Comparison of ENCODE assay signal across 21 mouse cellular contexts in genomic region chr8:7575641-7576040, GRCm38 (mm10).
DNase-seq lines count a peak whose midpoint lies in the region; ATAC-seq lines count a peak whose summit lies in the region.
"Had no signal": no experiment of that assay in that cellular context is flagged by ENCODE, and none has a peak within 500 bp of the region (broad histone marks: within the 10 kb centered on the region; RNA-seq: fewer than 3 reads in every experiment).

No protein-coding gene starts in this region.

- H3K36me3 ChIP-seq in midbrain, embryonic 11.5 days (ENCODE audit: control insufficient read depth, insufficient read depth, low read length) = no peaks in the 10 kb centered on the region
- H3K36me3 ChIP-seq in midbrain, embryonic 15.5 days (replicated peaks) = no peaks in the 10 kb centered on the region
- H3K36me3 ChIP-seq in forebrain, embryonic 13.5 days (ENCODE audit: poor library complexity, severe bottlenecking) = no peaks in the 10 kb centered on the region
- H3K36me3 ChIP-seq: embryonic facial prominence, embryonic 12.5 days; heart, embryonic 15.5 days; liver, embryonic 12.5 days had no signal

- H3K4me2 ChIP-seq in midbrain, embryonic 11.5 days = no peak overlapping the region
- no peak overlapping the region for H3K4me2 ChIP-seq in midbrain, embryonic 15.5 days
- no peak overlapping the region for H3K4me2 ChIP-seq in forebrain, embryonic 13.5 days
- H3K4me2 ChIP-seq: embryonic facial prominence, embryonic 12.5 days; heart, embryonic 15.5 days; liver, embryonic 12.5 days had no signal

- 15% methylated on average over 3 of the region's 3 CpGs for WGBS in midbrain, embryonic 11.5 days
- WGBS in midbrain, embryonic 15.5 days = 15% methylated on average over 3 of the region's 3 CpGs
- 5% methylated on average over 3 of the region's 3 CpGs for WGBS in forebrain, embryonic 13.5 days

- no peak overlapping the region for H3K27ac ChIP-seq in midbrain, embryonic 11.5 days (ENCODE audit: low read depth, low read length)
- no peak overlapping the region for H3K27ac ChIP-seq in midbrain, embryonic 15.5 days
- H3K27ac ChIP-seq in forebrain, embryonic 13.5 days = no peak overlapping the region
- H3K27ac ChIP-seq: embryonic facial prominence, embryonic 12.5 days; heart, embryonic 15.5 days; liver, embryonic 12.5 days; stomach, postnatal 0 days had no signal

- no peak overlapping the region for H3K4me3 ChIP-seq in midbrain, embryonic 11.5 days (ENCODE audit: low read depth, low read length)
- H3K4me3 ChIP-seq in midbrain, embryonic 15.5 days = no peak overlapping the region
- no peak overlapping the region for H3K4me3 ChIP-seq in forebrain, embryonic 13.5 days
- H3K4me3 ChIP-seq: embryonic facial prominence, embryonic 12.5 days; erythroblast, embryonic 14.5 days; heart, embryonic 15.5 days; liver, embryonic 12.5 days; megakaryocyte, embryonic 14.5 days; myocyte had no signal

- H3K27me3 ChIP-seq in midbrain, embryonic 11.5 days (ENCODE audit: control insufficient read depth, insufficient read depth, low read length) = no peaks in the 10 kb centered on the region
- H3K27me3 ChIP-seq in midbrain, embryonic 15.5 days (replicated peaks) = no peaks in the 10 kb centered on the region
- no peaks in the 10 kb centered on the region for H3K27me3 ChIP-seq in forebrain, embryonic 13.5 days
- H3K27me3 ChIP-seq: embryonic facial prominence, embryonic 12.5 days; heart, embryonic 15.5 days; liver, embryonic 12.5 days; megakaryocyte, embryonic 14.5 days had no signal

- peak; percentile 77 for DNase-seq in midbrain, embryonic 11.5 days (ENCODE audit: low spot score, missing footprints)
- DNase-seq in embryo, embryonic 10.5 days (ENCODE audit: low spot score) = peak; percentile 30
- peak; percentile 27 for DNase-seq in retina, postnatal 1 day
- no peak for DNase-seq in frontal cortex, postnatal 10 days (ENCODE audit: low spot score in 2 of 2)
- no peak for DNase-seq in layer of hippocampus, adult 11-12 months (ENCODE audit: low spot score)
- DNase-seq: gastrocnemius, postnatal 36 days; heart, postnatal 4 days; kidney, adult 2 months; kidney, postnatal 10 days; layer of hippocampus, adult 9-11 months; lung, adult 2 months; right cerebral cortex, postnatal 25 days had no signal

- peak; percentile 22; the same call in 1 of the 2 replicates for ATAC-seq in midbrain, embryonic 11.5 days (ENCODE audit: low FRiP score)
- ATAC-seq in midbrain, embryonic 15.5 days (replicated peaks) = no peak
- peak; percentile 61; the same call in 1 of the 2 replicates for ATAC-seq in forebrain, embryonic 13.5 days
- ATAC-seq: liver, embryonic 12.5 days had no signal

- H3K4me1 ChIP-seq in midbrain, embryonic 11.5 days (ENCODE audit: control insufficient read depth, insufficient read depth, low read length) = no peaks in the 10 kb centered on the region
- H3K4me1 ChIP-seq in midbrain, embryonic 15.5 days = no peaks in the 10 kb centered on the region
- H3K4me1 ChIP-seq in forebrain, embryonic 13.5 days = peaks cover 5% of the 10 kb centered on the region; the same call in 1 of the 2 replicates
- H3K4me1 ChIP-seq: embryonic facial prominence, embryonic 12.5 days; heart, embryonic 15.5 days; liver, embryonic 12.5 days; megakaryocyte, embryonic 14.5 days had no signal

- no peak overlapping the region for H3K9ac ChIP-seq in midbrain, embryonic 11.5 days (ENCODE audit: low read length)
- H3K9ac ChIP-seq in midbrain, embryonic 15.5 days = no peak overlapping the region
- H3K9ac ChIP-seq in forebrain, embryonic 13.5 days = no peak overlapping the region
- H3K9ac ChIP-seq: embryonic facial prominence, embryonic 12.5 days; heart, embryonic 15.5 days; liver, embryonic 12.5 days had no signal

- H3K9me3 ChIP-seq in midbrain, embryonic 11.5 days (ENCODE audit: control insufficient read depth, low read length) = no peaks in the 10 kb centered on the region
- H3K9me3 ChIP-seq in midbrain, embryonic 15.5 days = no peaks in the 10 kb centered on the region
- no peaks in the 10 kb centered on the region for H3K9me3 ChIP-seq in forebrain, embryonic 13.5 days (replicated peaks)
- H3K9me3 ChIP-seq: embryonic facial prominence, embryonic 12.5 days; heart, embryonic 15.5 days; liver, embryonic 12.5 days; megakaryocyte, embryonic 14.5 days had no signal

Comparison
In these comparisons a context has a peak if more than half of its experiments do, and no peak if none do; other contexts are left out.
1. DNase-seq: peak in midbrain, embryonic 11.5 days (single experiment), embryo, embryonic 10.5 days (single experiment) and retina, postnatal 1 day (single experiment); none in frontal cortex, postnatal 10 days (0 of 2) and layer of hippocampus, adult 11-12 months (single experiment).